Mouse (Mus musculus) intestine, embryonic 14.5 days (tissue): ENCODE data around the gene Chga. TPM values are rescaled to one million over a fixed set of nuclear protein-coding genes. Genes with fewer than 3 reads are reported as not detected.

Experiments used
- ATAC-seq: fragments of 200-750 bp; cut with Nextera tagmentation; replicated peaks from 2 replicates; pipeline ENCODE4 v1.8.0; 2017; ENCODE audit warnings: low read depth, moderate number of reproducible peaks, moderate TSS enrichment, moderate library complexity; ENCODE audit not compliant: low FRiP score, low TSS enrichment
- DNase-seq: peaks from one replicate; pipeline ENCODE4 v3.0.0-alpha.2; 2018; ENCODE audit warnings: low spot score
- H3K27ac ChIP-seq: fragments of 300-500 bp; sonication (generic); 2 replicates; pipeline ENCODE4 v1.5.1; 2014; ENCODE audit warnings: low read depth, mild to moderate bottlenecking, control low read depth
- H3K27me3 ChIP-seq: fragments of 300-500 bp; sonication (generic); replicated peaks from 2 replicates; pipeline ENCODE4 v1.6.1; 2014; ENCODE audit warnings: low read length, control low read depth; ENCODE audit not compliant: control insufficient read depth, insufficient read depth
- H3K36me3 ChIP-seq: fragments of 300-500 bp; sonication (generic); 2 replicates; pipeline ENCODE4 v1.6.1; 2014; ENCODE audit warnings: low read length, control low read depth; ENCODE audit not compliant: control insufficient read depth, insufficient read depth
- H3K4me1 ChIP-seq: fragments of 300-500 bp; sonication (generic); replicated peaks from 2 replicates; pipeline ENCODE4 v1.6.1; 2014; ENCODE audit warnings: low read length, control low read depth, mixed read lengths; ENCODE audit not compliant: control insufficient read depth, insufficient read depth
- H3K4me2 ChIP-seq: fragments of 300-500 bp; sonication (generic); 2 replicates; pipeline ENCODE4 v1.6.1; 2014; ENCODE audit warnings: low read length
- H3K4me3 ChIP-seq: fragments of 300-500 bp; sonication (generic); 2 replicates; pipeline ENCODE4 v1.5.1; 2014; ENCODE audit warnings: low read depth, low read length, control low read depth, mixed read lengths
- H3K9ac ChIP-seq: fragments of 300-500 bp; sonication (generic); 2 replicates; pipeline ENCODE4 v1.6.1; 2014; ENCODE audit warnings: mild to moderate bottlenecking, low read length
- H3K9me3 ChIP-seq: fragments of 300-500 bp; sonication (generic); 2 replicates; pipeline ENCODE4 v1.6.1; 2016; ENCODE audit warnings: low read length, control low read depth; ENCODE audit not compliant: control insufficient read depth
- WGBS: fragments of 180-500 bp; shearing (Covaris S2); extraction: QIAGEN DNeasy Blood & Tissue Kit; methylation state at CpG from one replicate; pipeline ENCODE4 v1.1.7; 2014; 5-methylcytosine and 5-hydroxymethylcytosine counted together
- polyA plus RNA-seq: library from polyadenylated mRNA; unstranded; fragments of >200 nt; fragmentation: Nextera tagmentation; extraction: Ambion mirVana; gene quantifications from 2 replicates; pipeline ENCODE4 v1.2.1, GENCODE M21; 2014

Chga gene
- polyA plus RNA-seq, 1 experiment from 2014 or later = 14.3 TPM

DNA sequence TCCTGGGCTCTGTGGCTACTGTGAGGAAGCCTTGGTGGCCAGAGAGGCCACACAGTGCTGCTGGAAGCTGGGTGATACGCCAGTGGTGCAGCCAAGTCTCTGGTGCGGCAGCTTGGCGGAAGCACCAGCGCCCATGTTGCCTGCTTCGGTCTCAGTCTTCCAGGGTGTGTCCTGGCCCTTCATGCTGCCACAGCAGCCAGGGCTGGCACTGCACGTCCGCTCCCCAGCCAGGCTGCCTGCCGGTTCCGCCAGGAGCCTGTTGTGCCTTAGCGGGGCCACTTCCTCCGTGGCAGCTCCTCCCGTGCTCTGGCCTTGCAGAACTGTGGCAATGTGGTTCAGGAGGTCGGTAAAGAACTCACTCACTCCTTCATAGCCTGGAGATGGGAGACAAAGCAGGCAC, 15.3 kb downstream of the Chga start:
- Histone ChIP-seq H3K4me1 (no peaks in the 10 kb centered on the region), H3K27me3 (no peaks in the 10 kb centered on the region), H3K4me2 (no peak overlapping the region), H3K4me3 (no peak overlapping the region), H3K27ac (no peak overlapping the region), H3K36me3 (peaks cover 26% of the 10 kb centered on the region), H3K9me3 (no peaks in the 10 kb centered on the region), H3K9ac (no peak overlapping the region)
- 82% methylated on average over 13 of the region's 13 CpGs for WGBS
- ATAC-seq (no peak), DNase-seq (no peak)

DNA sequence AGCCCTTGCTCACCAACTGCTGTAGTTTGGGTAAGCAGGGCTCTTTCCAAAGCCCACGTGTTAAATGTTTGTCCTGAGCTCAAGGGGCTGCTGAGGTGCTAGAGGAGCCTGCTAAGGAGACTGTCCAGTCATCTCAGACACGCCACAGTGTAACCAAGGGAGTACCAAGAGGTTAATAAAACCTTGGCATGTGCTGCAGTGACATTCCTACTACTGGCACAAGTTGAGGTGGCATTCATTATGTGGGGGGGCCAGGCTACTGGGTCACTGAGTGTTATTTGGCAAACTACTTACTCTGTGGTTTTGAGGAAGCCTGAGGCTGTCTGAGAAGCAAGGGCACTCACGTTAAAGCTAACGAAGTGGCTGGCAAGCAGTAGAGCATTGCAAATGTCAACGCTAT, 16.0 kb downstream of the Chga start:
- no peak for ATAC-seq

GRCm38 (mm10) chr12:102571666-102572065, 16.9 kb downstream of the Chga start:
- no peaks in the 10 kb centered on the region for H3K9me3 ChIP-seq
- no peak overlapping the region for H3K4me2 ChIP-seq
- H3K27me3 ChIP-seq = no peaks in the 10 kb centered on the region
- 83% methylated on average over 9 of the region's 9 CpGs for WGBS
- no peak overlapping the region for H3K27ac ChIP-seq
- DNase-seq (no peak), ATAC-seq (no peak)
- H3K4me1 ChIP-seq = peaks cover 4% of the 10 kb centered on the region
- H3K9ac ChIP-seq = no peak overlapping the region
- peaks cover 26% of the 10 kb centered on the region for H3K36me3 ChIP-seq
- no peak overlapping the region for H3K4me3 ChIP-seq

More for the DNA sequence above, 16.0 kb downstream of the Chga start:
- Histone ChIP-seq H3K4me3 (no peak overlapping the region), H3K4me1 (no peaks in the 10 kb centered on the region), H3K9ac (no peak overlapping the region), H3K27me3 (no peaks in the 10 kb centered on the region), H3K9me3 (no peaks in the 10 kb centered on the region), H3K36me3 (peaks cover 26% of the 10 kb centered on the region), H3K27ac (no peak overlapping the region), H3K4me2 (no peak overlapping the region)
- no peak for DNase-seq
- 85% methylated on average over 5 of the region's 5 CpGs for WGBS

- WGBS = 52% methylated on average over 7 of the region's 7 CpGs
- Histone ChIP-seq H3K4me2 (no peak overlapping the region), H3K4me1 (peaks cover 5% of the 10 kb centered on the region), H3K4me3 (no peak overlapping the region), H3K9ac (no peak overlapping the region), H3K9me3 (no peaks in the 10 kb centered on the region), H3K36me3 (peaks cover 26% of the 10 kb centered on the region), H3K27me3 (no peaks in the 10 kb centered on the region), H3K27ac (no peak overlapping the region)
- ATAC-seq (no peak), DNase-seq (no peak)
These were observed 18.3 kb downstream of the Chga start for GRCm38 (mm10) chr12:102573036-102573435.

DNA sequence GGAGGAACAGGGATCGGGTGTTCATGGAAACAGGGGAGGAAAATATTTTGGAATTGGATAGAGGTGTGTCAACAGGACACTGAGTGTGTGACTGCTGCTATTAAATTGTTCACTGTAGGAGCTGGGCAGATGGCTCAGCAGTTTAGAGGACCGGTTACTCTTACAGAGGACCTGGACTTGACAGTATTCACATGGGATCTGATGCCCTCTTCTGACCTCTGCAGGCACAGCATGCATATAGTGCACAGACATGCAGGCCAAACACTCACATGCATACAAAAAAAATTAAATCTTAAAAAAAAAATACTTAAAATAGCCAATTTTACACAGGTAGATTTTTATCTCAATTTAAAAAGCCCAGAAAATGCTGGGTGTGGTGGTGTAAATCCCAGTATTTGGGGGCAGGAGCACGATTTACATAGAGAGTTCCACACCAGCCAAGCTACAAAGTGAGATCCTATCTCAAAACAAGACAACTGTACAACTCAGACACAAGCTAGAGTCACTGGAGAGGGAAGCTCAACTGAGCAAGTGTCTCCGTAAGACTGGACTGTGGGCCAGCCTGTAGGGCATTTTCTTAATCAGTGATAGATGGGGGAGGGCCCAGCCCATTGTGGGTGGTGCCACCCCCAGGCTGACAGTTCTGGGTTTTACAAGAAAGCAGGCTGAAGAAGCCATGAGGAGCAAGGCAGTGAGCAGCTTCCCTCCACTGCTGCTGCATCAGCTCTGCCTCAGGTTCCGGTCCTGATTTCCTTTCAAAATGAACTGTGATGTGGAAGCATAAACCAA, 21.0 kb downstream of the Chga start:
- Histone ChIP-seq H3K9ac (no peak overlapping the region), H3K9me3 (no peaks in the 10 kb centered on the region), H3K4me3 (no peak overlapping the region), H3K27ac (no peak overlapping the region), H3K4me2 (no peak overlapping the region), H3K36me3 (peaks cover 31% of the 10 kb centered on the region), H3K27me3 (no peaks in the 10 kb centered on the region), H3K4me1 (peaks cover 5% of the 10 kb centered on the region)
- ATAC-seq (no peak), DNase-seq (no peak)
- 85% methylated on average over 5 of the region's 5 CpGs for WGBS

DNA sequence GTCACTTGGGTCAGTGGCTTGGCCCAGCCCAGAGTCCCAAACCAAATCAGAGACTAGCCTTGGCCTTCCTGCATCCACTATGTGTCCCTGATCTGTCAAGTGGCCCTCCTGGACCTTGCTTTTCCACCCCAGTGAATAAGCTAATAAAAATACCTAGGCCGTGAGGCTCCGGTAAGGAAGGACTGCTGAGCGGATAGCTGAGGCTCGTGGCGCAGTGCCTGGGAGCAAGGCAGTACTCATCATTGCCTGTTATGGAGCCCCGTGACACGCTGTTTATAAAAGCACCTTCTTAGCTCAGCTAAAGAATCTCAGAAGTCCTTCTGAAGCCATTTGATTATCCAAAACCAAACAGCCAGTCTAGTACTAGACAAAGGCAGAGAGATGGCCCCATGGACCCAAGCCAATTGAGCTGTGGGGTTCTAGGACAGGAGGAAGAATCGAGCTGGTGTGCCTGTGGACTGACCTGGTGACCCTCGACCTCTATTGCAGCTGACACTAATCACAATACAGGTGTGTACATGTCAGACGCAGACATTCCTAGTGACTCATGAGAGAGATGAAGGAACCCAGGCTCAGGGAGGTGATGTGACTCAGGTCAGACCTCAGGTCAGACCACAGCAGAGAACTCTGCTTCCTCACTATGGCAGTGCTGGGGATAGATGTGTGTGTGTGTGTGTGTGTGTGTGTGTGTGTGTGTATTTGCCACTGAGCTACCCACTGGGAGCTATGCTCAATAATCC, 22.1 kb downstream of the Chga start:
- Histone ChIP-seq H3K9ac (no peak overlapping the region), H3K4me3 (no peak overlapping the region), H3K36me3 (peaks cover 31% of the 10 kb centered on the region), H3K9me3 (no peaks in the 10 kb centered on the region), H3K27ac (peak overlapping the region; percentile 14; the same call in 1 of the 2 replicates), H3K4me2 (no peak overlapping the region), H3K4me1 (peaks cover 5% of the 10 kb centered on the region), H3K27me3 (no peaks in the 10 kb centered on the region)
- 40% methylated on average over 10 of the region's 10 CpGs for WGBS
- ATAC-seq = peak; percentile 24; the same call in 1 of the 2 replicates
- DNase-seq = no peak

- no peak overlapping the region for H3K27ac ChIP-seq
- H3K4me1 ChIP-seq = peaks cover 5% of the 10 kb centered on the region
- WGBS = 71% methylated on average over 6 of the region's 6 CpGs
- no peaks in the 10 kb centered on the region for H3K27me3 ChIP-seq
- ATAC-seq (peak; percentile 53), DNase-seq (peak; percentile 90)
- H3K4me3 ChIP-seq = no peak overlapping the region
- H3K9ac ChIP-seq = no peak overlapping the region
- H3K9me3 ChIP-seq = no peaks in the 10 kb centered on the region
- H3K4me2 ChIP-seq = no peak overlapping the region
- H3K36me3 ChIP-seq = peaks cover 23% of the 10 kb centered on the region
These were observed 24.3 kb downstream of the Chga start for GRCm38 (mm10) chr12:102579041-102579440.

GRCm38 (mm10) chr12:102581579-102582196, 26.9 kb downstream of the Chga start:
- Histone ChIP-seq H3K9ac (no peak overlapping the region), H3K4me3 (no peak overlapping the region), H3K27ac (no peak overlapping the region), H3K9me3 (no peaks in the 10 kb centered on the region), H3K36me3 (peaks cover 26% of the 10 kb centered on the region), H3K27me3 (no peaks in the 10 kb centered on the region), H3K4me1 (0 out of 2 replicates have a peak, but pooled peaks cover under 1% of the 10 kb centered on the region), H3K4me2 (no peak overlapping the region)
- DNase-seq (no peak), ATAC-seq (no peak)
- WGBS = 67% methylated on average over 5 of the region's 5 CpGs
